Mouse (Mus musculus) heart, adult 2 months (tissue): ENCODE measurements around the gene Zfp784. TPM values are rescaled to one million over a fixed set of nuclear protein-coding genes. Genes with fewer than 3 reads are reported as not detected.

ENCODE experiments used
- DNase-seq, 2 experiments: peaks; one replicate each; pipeline ENCODE4 v3.0.0; 2021
- H3K27ac ChIP-seq: fragments of 200-600 bp; 2 replicates; pipeline ENCODE4 v1.8.1; 2022
- H3K27me3 ChIP-seq: fragments of 200-500 bp; 2 replicates; pipeline ENCODE4 v1.6.1; 2012; ENCODE audit warnings: mild to moderate bottlenecking, low read length, inconsistent platforms, mixed read lengths; ENCODE audit not compliant: control insufficient read depth, insufficient read depth
- H3K36me3 ChIP-seq: fragments of 200-500 bp; 2 replicates; pipeline ENCODE4 v1.6.1; 2012; ENCODE audit warnings: low read length, inconsistent platforms; ENCODE audit not compliant: control insufficient read depth, insufficient read depth
- H3K4me1 ChIP-seq: fragments of 200-500 bp; 2 replicates; pipeline ENCODE4 v1.6.1; 2011; ENCODE audit warnings: low read length; ENCODE audit not compliant: control insufficient read depth, insufficient read depth
- H3K4me3 ChIP-seq: fragments of 200-600 bp; 2 replicates; pipeline ENCODE4 v1.8.1; 2022
- H3K79me2 ChIP-seq: fragments of 200-500 bp; replicated peaks from 2 replicates; pipeline ENCODE4 v1.6.1; 2012; ENCODE audit warnings: mild to moderate bottlenecking, inconsistent platforms, low read length, moderate library complexity, mixed read lengths; ENCODE audit not compliant: control insufficient read depth, insufficient read depth
- H3K9ac ChIP-seq: fragments of 200-500 bp; 2 replicates; pipeline ENCODE4 v1.6.1; 2012; ENCODE audit warnings: low read depth, mild to moderate bottlenecking, control low read depth, inconsistent platforms, low read length, mixed read lengths
- CTCF ChIP-seq: fragments of 200-600 bp; IDR thresholded peaks from 2 replicates; pipeline ENCODE4 v1.8.1; 2022; ENCODE audit warnings: antibody characterized with exemption, mild to moderate bottlenecking, moderate library complexity
- EP300 ChIP-seq: fragments of 200-500 bp; IDR thresholded peaks from 2 replicates; pipeline ENCODE4 v1.6.1; 2011; ENCODE audit warnings: low read depth, low read length, control low read depth; ENCODE audit not compliant: insufficient read depth
- POLR2A ChIP-seq: fragments of 200-500 bp; IDR thresholded peaks from 2 replicates; pipeline ENCODE4 v1.6.1; 2011; ENCODE audit warnings: mild to moderate bottlenecking, low read depth, low read length, control low read depth; ENCODE audit not compliant: insufficient read depth
- WGBS: fragments of 180-500 bp; shearing (Covaris S2); methylation state at CpG from one replicate; pipeline ENCODE4 v1.1.7; 2018; 5-methylcytosine and 5-hydroxymethylcytosine counted together
- intact Hi-C: fragments of 180-260 bp; cut with DNase I; formaldehyde crosslinking; loops from one replicate; pipeline ENCODE4 v1.15.1; 2025
- polyA plus RNA-seq: library from polyadenylated mRNA; depleted of rRNA; stranded (reverse); fragments of >200 nt; gene quantifications from 2 replicates; pipeline ENCODE4 v1.2.3, GENCODE M21; 2012
- total RNA-seq, 2 experiments: library from RNA; stranded (reverse); gene quantifications; 2 replicates each; pipeline ENCODE4 v1.2.3; 2021

Gene Zfp784
- total and polyA plus RNA-seq, 3 experiments, result 5.0 to 7.0 (median 5.6) TPM

DNA sequence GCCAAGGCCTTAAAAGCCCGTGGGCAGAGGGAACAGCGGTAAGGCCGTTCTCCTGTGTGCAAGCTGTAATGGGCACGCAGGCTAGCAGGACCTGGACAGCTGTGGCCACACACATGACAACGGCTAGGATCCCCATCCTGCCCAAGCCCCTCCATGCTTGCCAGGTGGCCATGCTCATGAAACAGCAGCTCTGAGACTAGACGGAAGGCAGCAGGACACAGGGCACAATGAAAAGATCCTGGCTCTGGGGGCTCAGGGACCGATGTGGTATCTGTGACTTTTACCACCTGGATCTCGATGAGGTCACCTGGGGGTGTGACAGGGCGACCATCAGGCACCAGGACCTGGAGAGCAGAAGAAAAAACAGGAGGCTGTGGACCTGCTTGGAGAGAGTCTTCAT is 2.1 kb downstream of the Zfp784 start:
- WGBS, result 93% methylated on average over 9 of the region's 9 CpGs
- no peak for TF ChIP-seq EP300
- Histone ChIP-seq H3K4me1 (no peaks in the 10 kb centered on the region; the same call in 1 of the 2 replicates), H3K79me2 (no peaks in the 10 kb centered on the region), H3K27ac (no peak overlapping the region), H3K4me3 (no peak overlapping the region), H3K36me3 (no peaks in the 10 kb centered on the region; the same call in 1 of the 2 replicates), H3K9ac (no peak overlapping the region), H3K27me3 (no peaks in the 10 kb centered on the region)
- DNase-seq, result no peak
- intact Hi-C loops, result loop anchor here (2.0 kb wide), 1 partner anchor 15 kb away; the partner anchor contains the start of gene Zfp580

DNA sequence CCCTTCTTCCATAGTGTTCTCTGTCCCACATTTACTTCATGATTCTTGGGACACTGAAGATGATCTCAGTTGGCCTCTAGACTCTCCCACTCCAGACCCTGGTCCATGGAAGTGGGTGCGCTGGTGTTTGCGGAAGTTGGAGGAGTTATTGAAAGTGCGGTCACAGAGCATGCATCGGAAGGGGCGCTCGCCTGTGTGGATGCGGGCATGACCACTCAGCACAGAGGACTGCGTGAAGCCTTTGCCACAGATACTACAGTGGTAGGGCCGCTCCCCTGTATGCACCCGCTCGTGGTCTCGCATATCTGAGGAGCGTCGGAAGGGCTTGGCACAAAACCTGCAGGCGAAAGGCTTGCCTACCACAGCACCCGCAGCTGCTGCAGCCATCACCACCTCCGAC is 2.6 kb downstream of the Zfp784 start:
- Histone ChIP-seq H3K27me3 (no peaks in the 10 kb centered on the region), H3K9ac (no peak overlapping the region), H3K79me2 (no peaks in the 10 kb centered on the region), H3K27ac (no peak overlapping the region), H3K36me3 (no peaks in the 10 kb centered on the region; the same call in 1 of the 2 replicates), H3K4me1 (no peaks in the 10 kb centered on the region; the same call in 1 of the 2 replicates), H3K4me3 (no peak overlapping the region)
- DNase-seq, result no peak
- intact Hi-C loops, result loop anchor here (2.0 kb wide), 1 partner anchor 15 kb away; the partner anchor contains the start of gene Zfp580
- no peak for TF ChIP-seq CTCF
- TF ChIP-seq POLR2A, result no peak
- no peak for TF ChIP-seq EP300
- WGBS, result 94% methylated on average over 17 of the region's 17 CpGs

DNA sequence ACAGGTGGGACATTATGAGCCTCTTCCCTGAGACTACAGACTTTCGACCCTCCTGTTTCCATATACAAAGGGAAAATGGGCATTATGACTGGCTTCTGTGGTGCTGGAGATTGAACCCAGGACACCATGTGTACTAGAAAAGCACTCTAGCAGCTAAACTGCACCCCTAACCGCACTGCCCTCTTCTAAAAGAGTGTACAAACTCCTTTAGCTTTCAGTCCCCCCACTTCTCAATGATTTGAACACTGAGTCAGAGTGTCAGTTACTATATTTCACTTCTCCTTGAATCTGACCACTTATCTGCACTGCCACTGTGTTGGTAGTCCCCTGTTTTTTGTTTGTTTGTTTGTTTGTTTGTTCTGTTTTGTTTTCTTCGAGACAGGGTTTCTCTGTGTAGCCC is 4.4 kb downstream of the Zfp784 start, which contains the start of gene 4632433K11Rik:
4632433K11Rik (plus strand) TSS at position 301 of the 400 bp plus-strand sequence.
- peaks cover 2% of the 10 kb centered on the region; the same call in 1 of the 2 replicates for H3K79me2 ChIP-seq
- H3K36me3 ChIP-seq, result no peaks in the 10 kb centered on the region; the same call in 1 of the 2 replicates
- H3K27me3 ChIP-seq, result no peaks in the 10 kb centered on the region
- H3K4me3 ChIP-seq, result no peak within 1 kb of the TSS
- no peak for DNase-seq
- no peak within 1 kb of the TSS for H3K27ac ChIP-seq
- H3K9ac ChIP-seq, result no peak within 1 kb of the TSS
- WGBS, result 88% methylated on average over 3 of the region's 3 CpGs
- intact Hi-C loops, result no loop called here
- no peaks in the 10 kb centered on the region; the same call in 1 of the 2 replicates for H3K4me1 ChIP-seq
- no peak for TF ChIP-seq POLR2A
- TF ChIP-seq CTCF, result no peak
- no peak for TF ChIP-seq EP300

DNA sequence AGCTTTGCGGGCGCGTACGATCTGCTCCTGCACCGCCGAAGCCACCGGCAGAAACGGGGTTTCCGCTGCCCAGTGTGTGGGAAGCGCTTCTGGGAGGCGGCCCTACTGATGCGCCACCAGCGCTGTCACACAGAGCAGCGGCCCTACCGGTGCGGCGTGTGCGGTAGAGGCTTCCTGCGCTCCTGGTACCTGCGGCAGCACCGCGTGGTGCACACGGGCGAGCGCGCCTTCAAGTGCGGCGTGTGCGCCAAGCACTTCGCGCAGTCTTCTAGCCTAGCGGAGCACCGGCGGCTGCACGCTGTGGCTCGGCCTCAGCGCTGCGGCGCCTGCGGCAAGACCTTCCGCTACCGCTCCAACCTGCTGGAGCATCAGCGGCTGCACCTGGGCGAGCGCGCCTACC is 6.8 kb downstream of the Zfp784 start:
- Histone ChIP-seq H3K36me3 (no peaks in the 10 kb centered on the region), H3K27me3 (no peaks in the 10 kb centered on the region), H3K4me3 (no peak overlapping the region), H3K4me1 (no peaks in the 10 kb centered on the region), H3K9ac (no peak overlapping the region), H3K79me2 (peaks cover 2% of the 10 kb centered on the region; the same call in 1 of the 2 replicates), H3K27ac (no peak overlapping the region)
- DNase-seq, result no peak
- 87% methylated on average over 46 of the region's 46 CpGs for whole genome bisulfite sequencing
- intact Hi-C loops, result no loop called here
- TF ChIP-seq CTCF (no peak), POLR2A (no peak), EP300 (no peak)

DNA sequence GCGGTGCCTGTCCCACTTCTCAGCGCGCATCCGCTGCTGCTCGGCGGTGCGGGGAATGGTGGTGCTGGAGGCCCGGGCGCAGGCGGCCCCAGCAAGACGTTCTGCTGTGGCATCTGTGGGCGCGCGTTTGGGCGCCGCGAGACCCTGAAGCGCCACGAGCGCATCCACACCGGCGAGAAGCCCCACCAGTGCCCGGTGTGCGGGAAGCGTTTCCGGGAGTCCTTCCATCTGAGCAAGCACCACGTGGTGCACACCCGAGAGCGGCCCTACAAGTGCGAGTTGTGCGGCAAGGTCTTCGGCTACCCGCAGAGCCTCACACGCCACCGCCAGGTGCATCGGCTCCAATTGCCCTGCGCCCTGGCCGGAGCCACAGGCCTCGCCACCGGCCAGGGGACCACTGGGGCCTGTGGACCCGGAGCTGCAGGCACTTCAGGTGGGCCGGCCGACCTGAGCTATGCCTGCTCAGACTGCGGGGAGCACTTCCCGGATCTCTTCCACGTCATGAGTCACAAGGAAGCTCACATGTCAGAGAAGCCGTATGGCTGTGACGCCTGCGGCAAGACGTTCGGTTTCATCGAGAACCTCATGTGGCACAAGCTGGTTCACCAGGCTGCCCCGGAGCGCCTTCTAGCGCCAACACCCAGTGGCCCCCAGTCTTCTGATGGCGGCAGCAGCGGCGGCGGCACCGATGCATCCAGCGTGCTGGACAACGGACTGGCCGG is 7.5 kb downstream of the Zfp784 start:
- 89% methylated on average over 63 of the region's 63 CpGs for WGBS
- DNase-seq, result no peak
- Histone ChIP-seq H3K27ac (no peak overlapping the region), H3K4me3 (no peak overlapping the region), H3K79me2 (peaks cover 2% of the 10 kb centered on the region; the same call in 1 of the 2 replicates), H3K9ac (no peak overlapping the region), H3K27me3 (no peaks in the 10 kb centered on the region), H3K36me3 (no peaks in the 10 kb centered on the region), H3K4me1 (no peaks in the 10 kb centered on the region)
- TF ChIP-seq EP300 (no peak), POLR2A (no peak), CTCF (no peak)
- intact Hi-C loops, result no loop called here

GRCm38 (mm10) chr7:5029946-5030345 is 8.3 kb downstream of the Zfp784 start:
- intact Hi-C loops, result no loop called here
- no peak overlapping the region for H3K27ac ChIP-seq
- H3K27me3 ChIP-seq, result no peaks in the 10 kb centered on the region
- no peaks in the 10 kb centered on the region for H3K4me1 ChIP-seq
- WGBS, result 94% methylated on average over 21 of the region's 21 CpGs
- no peak for DNase-seq
- H3K79me2 ChIP-seq, result peaks cover 3% of the 10 kb centered on the region
- no peaks in the 10 kb centered on the region for H3K36me3 ChIP-seq
- H3K9ac ChIP-seq, result no peak overlapping the region
- TF ChIP-seq POLR2A (no peak), CTCF (no peak), EP300 (no peak)
- H3K4me3 ChIP-seq, result no peak overlapping the region
